Mouse (Mus musculus) mature B cell (primary cell): Measurements from ENCODE around the gene Cdk12.

Source experiments
- in situ Hi-C: fragments of 300-500 bp; cut with MboI; formaldehyde crosslinking; loops from 2 replicates; pipeline ENCODE4 v1.14.3; 2019

Cdk12 gene

DNA sequence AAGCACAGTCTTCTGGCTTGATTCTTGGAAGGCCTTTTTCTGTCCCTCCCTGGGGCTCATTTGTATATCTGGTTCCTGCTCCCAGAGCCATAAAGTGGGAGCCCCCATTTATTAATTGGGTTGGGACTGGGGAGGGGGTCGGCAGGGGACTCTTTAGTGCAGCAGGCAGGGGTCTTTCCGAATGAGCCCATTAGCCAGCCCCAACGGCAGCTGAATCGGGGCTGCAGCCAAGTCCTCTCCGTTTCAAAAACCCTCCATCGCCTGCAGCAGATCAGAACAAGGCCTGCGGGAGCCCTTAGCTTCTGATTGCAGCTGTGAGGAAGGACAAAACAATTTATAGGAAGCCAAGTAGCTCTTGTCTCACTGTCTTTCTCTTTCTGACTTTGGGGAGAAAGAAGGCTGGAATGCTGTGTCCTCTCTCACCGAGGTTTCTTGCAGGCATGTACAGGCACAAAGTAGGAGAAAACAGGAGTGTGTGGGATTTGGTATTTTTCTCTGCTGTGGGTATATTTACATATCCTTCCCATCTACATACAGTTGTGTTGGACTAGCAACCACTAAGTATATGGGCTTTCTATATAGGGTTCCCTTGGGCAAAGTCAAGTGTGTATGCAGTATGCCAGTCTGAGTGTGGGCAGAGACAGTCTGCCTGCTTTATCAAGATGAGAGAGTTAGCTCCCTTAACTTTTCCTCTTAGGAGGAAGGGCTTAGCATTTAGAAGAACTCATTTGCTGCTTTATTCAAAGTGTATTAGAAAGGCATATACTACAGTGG is 58.0 kb downstream of the Cdk12 start:
- in situ Hi-C loops = no loop called here

DNA sequence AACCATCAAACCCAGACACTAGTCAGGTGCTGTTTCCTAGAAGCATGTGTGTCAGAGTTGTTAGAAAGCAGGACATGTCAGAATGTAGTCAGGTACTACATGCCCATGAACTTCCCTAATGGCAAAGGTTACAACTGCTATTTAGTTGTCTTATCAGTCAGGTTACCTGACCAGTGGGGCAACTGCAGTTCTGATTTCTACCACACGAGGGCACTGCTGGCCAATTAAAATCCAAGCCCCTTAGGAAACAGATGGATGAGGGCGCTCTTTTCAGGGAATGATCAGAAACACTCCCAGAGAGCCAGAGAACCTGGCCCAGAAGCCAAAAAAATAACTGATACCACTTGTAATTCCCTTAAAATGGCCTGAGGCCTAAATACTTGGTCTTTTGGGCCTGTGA is 62.2 kb downstream of the Cdk12 start:
- in situ Hi-C loops = no loop called here

DNA sequence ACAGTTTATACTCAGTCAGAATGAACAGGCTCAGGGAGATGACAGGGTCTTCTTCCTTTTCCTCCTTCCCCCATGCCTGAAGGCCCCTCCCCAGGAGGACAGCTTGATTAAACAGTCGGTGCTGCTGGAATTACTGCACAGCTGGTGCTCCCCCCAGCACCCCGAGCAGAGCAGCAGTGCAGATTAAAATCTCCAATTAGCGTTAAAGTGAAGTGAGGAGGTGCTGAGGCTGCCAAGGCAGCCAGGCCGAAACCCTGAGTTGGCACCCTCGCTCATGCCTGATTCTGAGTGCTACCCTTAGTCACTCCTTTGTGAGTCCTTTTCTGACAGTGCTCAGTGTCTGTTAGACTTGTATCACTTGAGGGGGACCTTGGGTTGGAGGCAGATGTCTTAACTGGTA is 63.0 kb downstream of the Cdk12 start:
- in situ Hi-C loops = no loop called here

DNA sequence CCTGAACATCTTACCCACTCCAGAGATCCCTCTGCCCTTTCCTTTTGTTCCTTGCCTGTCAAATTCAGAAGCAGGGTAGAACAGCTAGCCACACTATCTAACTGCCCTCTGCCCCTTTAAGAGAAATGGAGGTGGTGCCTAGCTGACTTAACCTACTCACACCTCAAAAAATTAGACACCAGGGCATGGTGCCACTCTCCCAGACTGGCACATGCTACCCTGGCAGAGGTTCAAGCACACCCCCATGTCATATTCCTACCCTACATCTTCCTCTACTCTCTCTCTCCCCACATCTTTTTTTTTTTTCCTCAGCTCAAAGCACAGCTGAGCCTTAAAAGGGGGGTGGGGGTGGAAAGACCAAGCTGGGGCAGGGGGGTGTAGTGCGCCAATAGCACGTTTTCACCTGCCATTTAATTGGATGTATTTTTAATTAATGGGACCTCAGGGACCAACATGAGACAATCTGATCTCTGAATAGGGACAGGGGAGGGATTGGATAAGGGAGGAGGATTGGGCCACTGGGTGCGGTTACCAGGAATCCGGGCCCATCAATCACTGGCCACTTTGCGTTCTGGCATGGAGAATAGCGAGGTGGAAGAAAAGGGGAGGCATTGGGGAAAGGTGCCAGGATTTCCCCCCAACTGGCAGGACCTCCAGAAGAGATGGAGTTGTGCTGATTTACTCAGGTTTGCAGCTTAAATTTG is 64.0 kb downstream of the Cdk12 start:
- in situ Hi-C loops = no loop called here

DNA sequence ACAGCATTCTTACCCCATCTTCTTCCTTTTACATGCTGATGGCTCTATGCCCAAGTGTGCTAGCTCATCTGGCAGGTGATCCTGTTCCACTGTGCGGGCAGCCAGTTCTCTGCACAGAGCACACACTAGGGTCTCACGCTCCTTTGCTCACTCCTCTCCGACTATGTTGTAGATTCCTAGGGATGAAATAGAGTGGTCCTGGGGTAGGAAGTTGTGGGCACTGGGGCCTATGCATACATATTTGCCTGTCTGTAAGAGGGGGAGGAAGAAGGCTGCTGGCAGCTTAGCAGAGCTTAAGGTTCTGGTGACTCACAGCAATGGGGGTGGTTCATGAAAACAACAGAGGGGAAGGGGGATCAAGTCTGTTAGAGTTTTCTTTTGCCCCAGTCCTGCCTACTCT is 67.2 kb downstream of the Cdk12 start:
- in situ Hi-C loops = no loop called here

DNA sequence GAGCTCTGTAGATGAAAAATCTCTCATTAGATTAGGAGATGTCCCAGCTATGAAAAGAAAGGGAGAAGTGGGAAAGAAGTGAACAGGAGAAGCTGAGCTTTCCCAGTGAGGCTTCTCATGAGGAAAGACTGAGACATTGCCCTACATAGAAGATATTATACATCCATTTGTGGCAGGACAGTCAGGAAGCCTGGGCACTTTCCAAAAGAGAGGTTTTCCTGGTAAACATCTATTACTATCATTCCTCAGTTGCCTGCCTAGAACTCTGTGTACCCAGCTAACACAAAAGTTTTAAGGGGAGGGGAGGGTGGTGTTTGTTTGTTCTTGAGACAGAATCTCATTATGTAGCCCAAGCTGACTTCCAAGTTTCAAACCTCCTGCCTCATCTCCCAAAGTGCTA is 67.6 kb downstream of the Cdk12 start:
- in situ Hi-C loops = no loop called here

DNA sequence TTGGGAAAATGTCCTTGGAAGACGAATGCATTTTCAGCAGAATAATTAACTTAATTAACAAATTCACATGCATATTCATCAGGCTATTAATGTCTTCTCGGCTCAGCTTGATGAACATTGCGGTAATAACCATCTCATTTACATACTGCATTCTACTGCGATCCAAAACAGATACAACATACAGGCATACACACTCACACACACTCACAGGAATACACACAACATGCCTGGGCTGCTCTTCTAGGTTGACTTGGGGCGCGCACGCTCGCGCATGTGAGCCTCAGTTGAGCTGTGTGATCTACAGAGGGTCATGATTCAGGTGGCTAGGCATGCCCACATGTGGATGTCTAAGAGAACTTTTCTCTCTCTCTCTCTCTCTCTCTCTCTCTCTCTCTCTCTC is 80.9 kb downstream of the Cdk12 start:
- in situ Hi-C loops = no loop called here

DNA sequence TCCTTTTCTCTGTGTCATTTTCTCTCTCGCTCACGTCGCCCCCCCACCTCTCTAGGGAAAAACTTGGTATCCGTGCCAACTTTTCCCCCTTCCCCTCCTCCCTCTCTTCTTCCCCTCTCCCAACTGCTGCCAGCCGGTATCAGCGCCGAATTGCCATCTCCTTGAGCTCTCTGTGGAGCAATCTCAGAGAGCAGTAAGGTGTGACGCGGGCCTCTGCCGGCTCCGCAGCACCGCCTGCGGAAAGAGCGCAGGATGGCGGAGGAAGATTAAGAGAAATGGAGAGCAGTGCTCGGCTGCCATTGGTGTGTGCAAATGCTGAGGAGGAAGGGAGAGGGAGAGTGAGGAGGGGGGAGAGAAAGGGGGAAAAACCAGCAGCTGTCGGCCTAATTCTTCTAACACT is 81.4 kb downstream of the Cdk12 start:
- in situ Hi-C loops = no loop called here

DNA sequence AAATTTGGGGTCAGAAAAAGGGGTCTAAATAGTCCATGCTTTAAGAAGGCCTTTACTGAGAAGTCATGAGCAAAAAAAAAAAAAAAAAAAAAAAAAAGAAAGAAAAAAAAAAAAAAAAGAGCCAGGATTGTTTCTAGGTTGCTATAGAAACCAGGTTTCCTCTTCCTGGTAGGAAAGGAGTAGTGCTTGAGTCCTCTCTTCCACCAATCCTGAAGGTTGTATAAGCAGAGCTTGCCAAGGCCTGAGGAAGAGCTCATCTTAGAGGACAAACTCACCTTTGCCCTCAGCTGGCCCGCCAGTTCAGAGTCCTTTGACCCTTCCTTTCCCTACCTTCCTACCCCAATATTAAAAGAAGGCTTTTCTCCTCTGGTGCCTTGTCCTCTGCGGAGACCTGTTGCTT is 82.5 kb downstream of the Cdk12 start:
- in situ Hi-C loops = no loop called here

DNA sequence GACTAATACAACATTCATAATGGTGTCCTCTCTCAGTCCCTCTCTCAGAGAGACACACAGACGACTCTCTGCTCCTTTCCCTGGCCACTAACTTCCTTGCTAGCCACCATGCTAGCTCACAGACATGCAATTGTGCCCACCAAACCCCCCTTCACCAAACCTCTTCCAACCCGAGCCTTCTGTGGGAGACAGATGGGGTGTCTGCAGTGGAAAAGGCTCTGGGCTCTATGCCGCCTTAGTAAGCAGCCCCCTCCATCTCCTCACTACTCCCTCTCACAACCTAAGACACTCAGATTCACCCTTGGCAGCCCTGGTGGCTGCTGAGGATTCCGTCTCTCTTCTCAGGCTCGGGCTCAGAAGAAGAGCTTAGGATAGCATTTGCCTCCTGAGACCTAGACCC is 84.7 kb downstream of the Cdk12 start:
- in situ Hi-C loops = no loop called here

DNA sequence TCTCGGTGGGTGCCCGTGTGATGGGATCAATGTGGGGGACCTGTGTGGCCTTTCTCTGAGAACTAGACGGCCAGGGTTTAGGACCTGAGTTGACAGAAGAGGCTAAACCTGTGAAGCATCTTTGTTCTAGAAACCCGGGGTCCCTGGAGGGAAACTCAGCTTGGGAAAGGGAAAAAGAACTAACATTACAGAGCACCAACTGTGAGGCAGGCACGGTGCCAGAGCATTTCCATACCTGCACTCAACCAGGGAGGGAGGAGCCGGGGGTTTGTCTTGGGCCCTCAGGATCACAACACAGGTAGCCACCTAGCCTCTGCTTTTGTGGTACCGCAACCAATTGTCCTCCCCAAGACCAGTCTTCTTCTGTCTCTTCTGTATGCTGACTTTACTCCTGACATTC is 85.1 kb downstream of the Cdk12 start:
- in situ Hi-C loops = no loop called here

DNA sequence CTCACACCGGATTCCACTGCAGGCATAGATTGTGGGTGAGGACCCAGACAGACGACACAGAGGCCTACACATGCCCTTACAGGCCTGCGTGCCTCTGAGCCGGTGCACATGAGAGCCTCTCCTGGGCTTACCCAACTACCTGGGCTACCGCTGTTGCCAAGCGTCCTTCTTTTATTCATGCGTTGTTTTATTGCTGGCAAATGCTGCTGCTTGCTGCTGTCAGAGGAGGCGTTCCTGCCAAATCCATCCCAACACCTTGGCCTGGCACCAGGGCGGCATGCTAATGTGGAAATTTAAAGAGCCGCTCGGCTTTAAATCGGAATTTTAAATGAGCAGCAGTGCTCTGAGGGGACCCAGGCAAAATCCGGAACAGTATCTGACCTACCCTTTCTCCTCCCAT is 87.0 kb downstream of the Cdk12 start:
- in situ Hi-C loops = no loop called here

DNA sequence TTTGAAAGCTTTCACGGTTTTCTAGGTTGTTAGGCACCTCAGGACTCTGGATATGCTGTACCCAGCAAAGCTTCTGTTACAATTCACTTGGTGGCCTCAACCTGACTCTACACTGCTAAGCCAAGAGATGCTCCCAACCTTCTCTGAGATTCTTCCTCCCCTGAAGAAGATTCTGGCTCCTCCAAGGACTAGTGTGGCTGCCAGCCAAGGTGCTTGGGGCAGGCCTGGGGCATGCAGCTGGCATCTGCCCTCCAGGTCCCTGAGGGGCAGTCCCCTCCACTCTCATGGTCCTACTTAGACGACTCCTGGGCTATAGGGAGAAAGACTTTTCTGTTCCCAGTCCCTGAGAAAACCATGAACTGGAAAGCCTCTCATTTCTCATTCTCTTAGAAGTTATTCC is 88.0 kb downstream of the Cdk12 start:
- in situ Hi-C loops = no loop called here

DNA sequence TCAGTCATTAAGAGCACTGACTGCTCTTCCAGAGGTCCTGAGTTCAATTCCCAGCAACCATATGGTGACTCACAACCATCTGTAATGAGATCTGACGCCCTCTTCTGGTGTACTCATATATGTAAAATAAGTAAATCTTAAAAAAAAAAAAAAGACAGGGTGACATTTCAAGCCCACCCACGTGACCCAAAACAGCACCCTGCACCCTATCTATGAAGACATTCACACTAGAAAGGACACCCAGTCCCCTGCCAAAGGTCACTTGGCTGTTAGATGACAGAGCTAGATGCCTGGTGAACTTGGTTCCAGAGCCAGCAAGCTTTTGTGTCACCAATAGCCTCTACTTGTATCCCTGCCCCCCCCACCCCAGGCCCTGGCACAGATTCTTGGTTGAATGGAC is 90.2 kb downstream of the Cdk12 start:
- in situ Hi-C loops = no loop called here

DNA sequence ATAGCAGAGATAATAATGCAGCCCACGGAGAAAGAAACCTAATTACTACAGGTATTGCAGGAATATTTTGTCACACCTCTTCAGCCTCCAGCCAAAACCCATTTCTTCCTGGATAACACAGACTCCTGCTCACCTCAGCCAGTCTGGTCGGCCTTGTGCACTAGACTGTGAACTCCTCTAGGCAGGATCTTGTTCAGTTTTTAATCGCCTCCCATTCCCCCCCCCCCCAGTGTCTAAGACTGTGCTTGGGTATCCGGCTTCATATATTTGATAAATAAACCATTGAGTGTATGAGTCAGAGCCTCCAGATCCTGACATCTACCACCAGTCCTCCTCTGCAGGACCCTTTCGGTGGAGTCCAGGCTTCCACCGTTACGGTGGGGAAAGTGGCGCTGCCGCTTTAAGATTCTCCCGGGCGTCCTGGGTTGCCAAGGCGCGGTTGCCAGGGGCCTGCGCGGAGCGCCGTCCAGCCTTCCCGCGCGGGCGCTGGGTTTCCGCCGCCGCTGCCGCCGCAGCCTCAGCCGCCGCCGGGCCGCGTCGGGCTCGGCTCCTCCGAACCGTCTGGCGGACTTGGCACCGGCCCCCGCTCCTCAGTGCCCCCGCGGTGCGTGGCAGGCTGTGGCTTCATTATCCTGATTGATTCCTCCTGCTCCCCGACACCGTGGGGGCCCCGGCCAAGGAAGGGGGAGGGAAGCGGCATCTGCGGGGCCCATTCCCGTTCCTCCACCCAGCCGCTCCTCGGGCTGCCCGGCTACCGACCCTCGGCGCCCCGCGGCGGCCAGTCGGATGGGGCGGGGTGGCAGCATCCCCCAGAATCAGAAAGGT is 91.5 kb downstream of the Cdk12 start:
- in situ Hi-C loops = no loop called here

DNA sequence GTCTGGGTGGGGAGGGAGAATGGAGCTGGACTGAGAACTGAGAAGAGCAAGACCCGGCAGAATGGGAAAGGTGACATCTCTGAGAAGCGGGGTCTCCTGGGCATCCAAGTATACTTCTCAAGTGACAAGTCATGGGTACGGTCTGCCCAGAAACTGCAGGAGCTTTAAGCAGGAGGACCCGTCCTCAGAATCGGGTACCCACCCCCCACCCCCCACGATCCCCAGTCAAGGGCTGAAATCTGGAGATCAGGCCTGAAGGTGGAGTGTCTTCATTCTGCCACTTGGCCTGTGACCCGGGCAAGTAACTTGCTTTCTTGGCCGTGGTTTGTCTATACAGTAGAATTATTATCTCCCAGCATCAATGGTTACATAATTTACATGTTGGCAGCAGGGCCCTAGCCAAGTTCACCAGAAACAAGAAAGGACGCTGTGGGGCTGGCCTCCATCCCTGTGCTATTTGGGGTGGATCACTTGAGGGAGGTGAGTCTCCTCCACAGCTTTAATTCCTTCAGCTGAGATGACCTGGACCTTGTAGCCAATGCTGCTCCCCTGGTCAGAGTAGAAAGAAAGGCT is 92.2 kb downstream of the Cdk12 start:
- in situ Hi-C loops = no loop called here

DNA sequence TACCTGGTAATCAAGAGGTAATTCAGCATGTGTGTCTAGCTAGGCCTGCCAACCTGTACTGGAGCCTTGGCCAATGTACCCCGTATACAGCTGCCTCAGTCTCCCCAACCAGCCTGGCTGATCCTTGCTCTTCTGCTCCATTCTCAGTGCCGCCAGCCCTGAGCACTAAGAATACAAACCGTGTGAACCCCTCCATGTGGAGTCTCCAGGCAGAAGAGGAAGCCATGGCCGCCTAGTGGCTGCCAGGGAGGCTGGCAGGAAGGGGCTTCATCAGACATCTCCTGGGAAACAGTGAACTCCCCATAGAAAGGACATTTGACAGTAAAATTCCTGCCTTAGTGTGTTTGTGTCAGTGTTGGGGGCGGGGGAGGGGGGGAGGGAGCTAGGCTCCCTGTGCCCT is 93.4 kb downstream of the Cdk12 start:
- in situ Hi-C loops = no loop called here

DNA sequence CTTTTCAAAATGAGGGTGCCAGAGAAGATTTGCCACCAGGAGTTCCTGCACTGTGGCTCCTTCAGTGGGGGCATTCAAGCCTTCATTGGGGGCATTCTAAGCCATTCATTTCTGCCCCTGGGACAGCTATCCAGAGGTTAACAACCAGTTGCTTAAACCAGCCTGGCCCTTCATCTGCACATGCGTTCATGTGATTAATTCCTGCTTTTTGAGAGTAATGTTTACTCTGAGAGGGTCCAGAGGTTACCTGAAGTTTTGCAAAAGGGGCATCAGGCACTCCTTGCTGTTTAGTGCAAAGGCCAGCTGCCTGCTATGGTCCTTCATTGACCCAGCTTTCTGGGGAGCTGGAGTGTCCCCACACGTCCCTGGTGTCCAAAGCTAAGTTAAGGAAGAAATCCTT is 94.1 kb downstream of the Cdk12 start:
- in situ Hi-C loops = no loop called here

DNA sequence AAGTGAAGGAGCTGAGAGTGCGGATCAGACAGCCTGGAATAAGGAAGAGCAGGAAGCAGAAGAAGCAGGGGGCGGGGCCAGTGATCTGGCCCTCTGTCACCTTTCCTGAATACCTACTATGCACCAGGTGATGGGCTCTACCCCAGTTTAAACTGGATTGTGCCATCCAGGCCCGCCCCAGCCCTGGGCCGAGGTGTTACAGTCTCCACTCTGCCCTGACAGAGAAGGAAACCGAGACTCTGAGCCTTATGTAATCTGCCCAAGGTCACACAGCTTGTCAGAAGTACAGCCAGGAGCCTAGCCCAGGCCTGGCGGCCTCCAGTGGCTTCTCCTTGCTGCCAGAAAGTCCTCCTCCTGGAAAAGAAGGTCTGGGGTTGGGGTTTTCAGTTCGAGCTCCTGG is 94.9 kb downstream of the Cdk12 start:
- in situ Hi-C loops = no loop called here

DNA sequence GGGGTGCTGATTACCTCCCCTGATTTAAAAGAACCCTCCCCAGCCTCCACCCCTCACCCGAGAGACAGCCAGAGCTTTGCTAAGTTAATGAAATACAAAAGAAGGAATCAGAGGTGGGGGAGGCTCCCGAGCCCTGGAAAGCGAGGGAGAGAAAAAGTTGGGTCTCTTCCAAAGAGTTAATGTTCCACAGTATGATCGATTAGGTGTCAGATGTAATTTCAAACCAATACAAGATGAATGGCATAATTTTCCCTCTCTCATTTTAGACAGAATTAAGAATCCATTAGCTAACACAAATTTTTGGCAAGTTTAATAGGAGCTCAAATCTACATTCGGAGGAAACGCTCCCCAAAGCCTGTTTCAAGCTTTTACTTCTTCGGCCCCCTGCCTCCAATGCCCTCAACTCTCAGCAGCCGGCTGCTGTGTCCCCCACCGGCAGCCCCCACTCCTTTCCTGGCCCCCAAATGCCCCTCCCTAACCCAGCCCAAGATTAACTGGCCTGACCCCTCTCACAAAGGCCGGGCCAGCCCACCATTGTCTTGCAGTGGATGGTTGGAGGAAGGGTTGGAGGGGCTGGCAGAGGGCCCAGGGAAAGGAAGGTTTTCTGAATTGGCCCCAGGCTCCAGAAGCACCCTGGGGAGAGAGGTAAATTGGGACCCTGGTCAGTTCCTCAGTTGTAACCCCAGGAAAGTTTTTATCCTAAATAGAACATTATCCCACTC is 95.8 kb downstream of the Cdk12 start:
- in situ Hi-C loops = no loop called here

DNA sequence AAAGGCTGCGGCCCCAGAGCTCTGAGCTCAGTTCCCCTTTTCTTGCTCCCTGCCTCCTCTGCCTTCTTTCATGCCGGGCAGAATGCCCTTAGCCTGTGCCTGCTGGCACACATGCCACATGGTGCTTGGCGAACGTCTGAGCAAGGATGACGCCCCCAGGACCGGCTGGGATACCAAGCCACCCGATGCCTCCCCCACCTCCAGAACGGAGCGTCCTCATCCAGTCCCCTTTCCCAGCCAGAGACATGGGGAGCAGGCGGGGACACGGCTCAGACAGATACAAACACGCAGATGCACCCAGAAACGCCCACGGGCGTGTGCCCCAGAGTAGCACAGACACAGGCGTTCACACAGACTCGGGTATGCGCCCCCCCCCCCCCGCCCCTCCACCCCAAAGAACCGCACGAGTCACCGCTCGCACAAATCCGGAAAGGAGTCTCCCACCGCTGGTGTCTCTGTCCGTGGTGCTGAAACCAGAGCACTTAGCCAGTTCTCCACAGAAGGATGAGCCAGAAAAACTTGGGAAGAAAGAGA is 111.0 kb downstream of the Cdk12 start:
- in situ Hi-C loops = no loop called here

DNA sequence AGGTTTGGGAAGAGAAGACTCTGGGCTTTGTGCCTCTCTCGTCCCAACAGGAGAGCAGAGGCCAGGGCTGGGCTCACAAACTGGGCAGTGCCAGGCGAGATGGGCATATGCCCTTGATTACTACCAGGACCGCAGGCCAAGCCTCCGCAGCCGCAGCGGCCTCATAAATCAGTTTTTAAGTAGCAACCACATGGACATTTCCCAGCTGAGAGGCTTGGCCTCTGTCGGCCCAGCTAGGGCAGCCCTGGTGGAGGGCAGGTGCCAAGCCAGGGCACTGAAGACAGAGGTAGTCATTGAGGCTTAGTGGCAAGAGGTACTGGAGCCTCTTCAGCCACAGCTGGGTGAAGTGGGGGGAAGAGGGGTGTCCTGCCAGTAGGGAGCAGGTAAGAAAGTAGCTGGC is 114.6 kb downstream of the Cdk12 start:
- in situ Hi-C loops = no loop called here
